Comparison of ENCODE assay signal across 9 mouse cellular contexts in the genomic region with DNA sequence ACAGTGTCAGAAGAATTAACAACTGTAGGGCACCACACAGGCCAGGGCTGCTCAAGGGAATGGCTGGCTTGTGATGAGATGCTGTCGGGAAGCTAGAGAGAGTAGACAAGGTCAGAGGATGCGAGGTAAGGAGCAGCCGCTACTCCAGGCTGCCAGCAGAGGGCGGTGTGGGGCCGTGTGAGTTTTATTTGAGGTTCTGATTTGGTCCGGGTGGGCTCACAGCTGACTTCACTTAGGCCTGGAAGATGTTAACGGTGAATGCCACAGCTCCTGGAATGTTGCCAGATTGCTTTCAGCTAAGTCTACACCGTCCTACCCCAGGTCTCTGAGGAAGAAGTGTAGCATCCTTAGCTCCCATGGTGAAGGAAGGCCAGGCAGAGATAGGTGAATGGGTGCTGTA. TPM values are rescaled to one million over a fixed set of nuclear protein-coding genes. Genes with fewer than 3 reads are reported as not detected.
A peak's percentile ranks its signal among the peaks of the same experiment; 100 is the strongest.
DNase-seq lines count a peak whose midpoint lies in the region; ATAC-seq and TF ChIP-seq lines count a peak whose summit lies in the region.
"Had no signal": no experiment of that assay in that cellular context is flagged by ENCODE, and none has a peak within 500 bp of the region (broad histone marks: within the 10 kb centered on the region; RNA-seq: fewer than 3 reads in every experiment).

No protein-coding gene starts in this region.

- DNase-seq in layer of hippocampus, postnatal 10 days (ENCODE audit: low spot score in 2 of 2): peak; percentile 72 to 73
- no peak for DNase-seq in layer of hippocampus, adult 11-12 months (ENCODE audit: low spot score)
- peak; percentile 58 for DNase-seq in adrenal gland, postnatal 10 days
- peak; percentile 31 for DNase-seq in embryo, embryonic 11.5 days (ENCODE audit: low read depth, low spot score)
- DNase-seq in limb, embryonic 11.5 days (ENCODE audit: low spot score): peak; percentile 89
- peak; percentile 80 for DNase-seq in right cerebral cortex, postnatal 4 days
- no peak for DNase-seq in urinary bladder, postnatal 4 days (ENCODE audit: low spot score in 2 of 2)

- H3K4me1 ChIP-seq in E14TG2a.4 (replicated peaks; ENCODE audit: low read depth, low read length): peaks cover 58% of the 10 kb centered on the region
- H3K4me1 ChIP-seq in limb, embryonic 11.5 days (ENCODE audit: control insufficient read depth, insufficient read depth, low read length): 0 out of 2 replicates have a peak, but pooled peaks cover 8% of the 10 kb centered on the region

- H3K36me3 ChIP-seq in E14TG2a.4 (ENCODE audit: insufficient read depth, low read length): no peaks in the 10 kb centered on the region
- H3K36me3 ChIP-seq in limb, embryonic 11.5 days (ENCODE audit: control insufficient read depth, insufficient read depth, low read length): no peaks in the 10 kb centered on the region

- WGBS in limb, embryonic 11.5 days: 5% methylated on average over 8 of the region's 8 CpGs

- peak; percentile 91 for TF ChIP-seq CTCF in E14TG2a.4 (conservative IDR thresholded peaks at IDR 0.05; ENCODE audit: low read length)

- no peaks in the 10 kb centered on the region for H3K9me3 ChIP-seq in E14TG2a.4 (ENCODE audit: low read length)
- H3K9me3 ChIP-seq in limb, embryonic 11.5 days (ENCODE audit: control insufficient read depth, low read length): no peaks in the 10 kb centered on the region

- ATAC-seq in limb, embryonic 11.5 days (ENCODE audit: insufficient number of reproducible peaks, low FRiP score, low TSS enrichment, low read depth): no peak

- H3K27me3 ChIP-seq in E14TG2a.4 (ENCODE audit: insufficient read depth, low read length): no peaks in the 10 kb centered on the region
- no peaks in the 10 kb centered on the region for H3K27me3 ChIP-seq in limb, embryonic 11.5 days (ENCODE audit: control insufficient read depth, insufficient read depth, low read length)

- H3K4me3 ChIP-seq in E14TG2a.4 (replicated peaks; ENCODE audit: low read length): no peak overlapping the region
- H3K4me3 ChIP-seq in limb, embryonic 11.5 days (ENCODE audit: low read depth, low read length): no peak overlapping the region

- H3K27ac ChIP-seq in limb, embryonic 11.5 days (replicated peaks; ENCODE audit: low read depth, low read length): no peak overlapping the region

- H3K4me2 ChIP-seq in limb, embryonic 11.5 days (ENCODE audit: low read depth, severe bottlenecking): no peak overlapping the region

- no peak overlapping the region for H3K9ac ChIP-seq in limb, embryonic 11.5 days (ENCODE audit: low read length)

RNA-seq across cellular contexts. Expression of a gene that starts 7.5 kb away (rescaled TPM):
- not detected for total RNA-seq in layer of hippocampus, postnatal 10 days (2021)
- total RNA-seq in adrenal gland, postnatal 10 days (2021): not detected
- polyA plus RNA-seq in limb, embryonic 11.5 days (2014; fragmentation: Nextera tagmentation; extraction: Ambion mirVana): not detected in 2 replicates
- total RNA-seq: gastrocnemius, postnatal 4 days had no signal

RNA-seq across cellular contexts. Expression of a gene that starts 22.1 kb away (rescaled TPM):
- total RNA-seq in layer of hippocampus, postnatal 10 days (2021): not detected
- total RNA-seq in adrenal gland, postnatal 10 days (2021): under 1 TPM in 1 of 2 experiments, not detected in 1; 0.51 TPM
- polyA plus RNA-seq in limb, embryonic 11.5 days (2014; fragmentation: Nextera tagmentation; extraction: Ambion mirVana): not detected in 2 replicates
- total RNA-seq: gastrocnemius, postnatal 4 days had no signal

RNA-seq across cellular contexts. Expression of a gene that starts 43.1 kb away (rescaled TPM):
- total RNA-seq in layer of hippocampus, postnatal 10 days (2021): not detected
- not detected for total RNA-seq in adrenal gland, postnatal 10 days (2021)
- not detected in 2 replicates for polyA plus RNA-seq in limb, embryonic 11.5 days (2014; fragmentation: Nextera tagmentation; extraction: Ambion mirVana)
- total RNA-seq: gastrocnemius, postnatal 4 days had no signal

Comparison
In these comparisons a context has a peak if more than half of its experiments do, and no peak if none do; other contexts are left out.
1. DNase-seq: peak in layer of hippocampus, postnatal 10 days (2 of 2), adrenal gland, postnatal 10 days (single experiment), embryo, embryonic 11.5 days (single experiment), limb, embryonic 11.5 days (single experiment) and right cerebral cortex, postnatal 4 days (single experiment); none in layer of hippocampus, adult 11-12 months (single experiment) and urinary bladder, postnatal 4 days (0 of 2).